Mouse (Mus musculus) lung, postnatal 14 days (tissue): ENCODE data around the gene Stmn1.

Experiments
- DNase-seq: peaks from one replicate; pipeline ENCODE4 v3.0.0; 2021

The Stmn1 gene

DNA sequence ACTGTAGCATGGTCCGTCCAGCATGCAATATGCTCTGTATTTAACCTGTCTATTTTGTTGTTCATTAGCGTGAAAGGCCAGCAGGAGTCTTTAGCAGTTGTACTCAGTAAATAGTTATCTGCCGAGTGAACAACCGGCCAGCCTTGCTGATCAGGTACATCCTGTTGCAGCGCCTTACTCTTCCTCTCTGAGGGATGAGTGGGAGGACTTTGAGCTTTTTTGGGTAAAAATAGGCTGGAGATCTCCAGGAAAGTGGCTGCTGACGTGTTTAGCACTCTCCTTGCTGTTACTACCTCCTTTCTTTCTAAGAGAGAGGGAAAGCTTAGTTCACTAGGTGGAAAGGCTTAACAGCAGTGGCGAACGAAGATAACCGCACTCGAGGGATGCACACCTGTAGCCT, 49.6 kb downstream of the Stmn1 start:
- DNase-seq: no peak

DNA sequence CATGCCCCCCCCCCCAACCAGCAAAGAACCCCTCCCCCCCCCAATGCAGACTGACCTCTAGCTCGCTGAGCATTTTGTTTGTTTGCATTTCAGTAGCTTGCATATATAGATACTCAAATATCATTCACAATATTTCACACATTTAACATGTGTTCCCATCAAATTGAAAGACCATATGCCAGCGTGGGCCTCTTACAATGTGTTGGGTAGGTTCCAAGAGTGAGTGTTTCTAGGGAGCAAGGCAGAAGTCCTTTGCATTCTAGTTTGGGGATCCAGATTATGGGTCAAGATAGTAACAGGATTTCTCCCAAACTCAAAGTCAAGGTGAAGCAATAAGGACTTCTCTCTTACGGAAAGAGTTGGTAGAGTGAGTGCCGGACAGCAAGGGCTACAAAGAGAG, 50.4 kb downstream of the Stmn1 start:
- no peak for DNase-seq

- DNase-seq: no peak
These were observed 51.2 kb downstream of the Stmn1 start for GRCm38 (mm10) chr4:134519281-134519680.
